ENCODE assay signal across 23 mouse cellular contexts in genomic region chr13:18957028-18957427, GRCm38 (mm10). TPM values are rescaled to one million over a fixed set of nuclear protein-coding genes. Genes with fewer than 3 reads are reported as not detected.
"Had no signal": no experiment of that assay in that cellular context is flagged by ENCODE, and none has a peak within 500 bp of the region (broad histone marks: within the 10 kb centered on the region; RNA-seq: fewer than 3 reads in every experiment).

No protein-coding gene starts in this region.

- DNase-seq: gastrocnemius, adult 2 months; gastrocnemius, postnatal 10 days; gastrocnemius, postnatal 25 days; heart, adult 18-20 months; heart, postnatal 10 days; heart, postnatal 4 days; kidney, adult 18-20 months; kidney, adult 8-10 months; kidney, postnatal 10 days; kidney, postnatal 25 days; kidney, postnatal 4 days; liver; liver, embryonic 13.5 days had no signal

- H3K4me3 ChIP-seq: gastrocnemius, adult 2 months; heart, embryonic 10.5 days; heart, embryonic 12.5 days; hindbrain, embryonic 10.5 days; hindbrain, embryonic 12.5 days; intestine, embryonic 15.5 days; limb, embryonic 10.5 days; limb, embryonic 12.5 days; liver, embryonic 13.5 days; liver, embryonic 15.5 days had no signal

- H3K27ac ChIP-seq: gastrocnemius, adult 2 months; heart, embryonic 10.5 days; hindbrain, embryonic 10.5 days; hindbrain, embryonic 12.5 days; hindbrain, embryonic 14.5 days; intestine, embryonic 15.5 days; limb, embryonic 10.5 days; limb, embryonic 12.5 days; liver, embryonic 13.5 days; liver, embryonic 15.5 days had no signal

RNA-seq across cellular contexts. Expression of gene Amph, which starts 9.0 kb away (rescaled TPM):
- total RNA-seq: granulocyte monocyte progenitor cell, adult 5-6 weeks had no signal
